Mouse (Mus musculus): ENCODE data around the gene Scn11a. TPM values are rescaled to one million over a fixed set of nuclear protein-coding genes. Genes with fewer than 3 reads are reported as not detected.

Scn11a gene
- 0.87 and 1.0 TPM in 2 replicates for polyA plus RNA-seq (2014; fragmentation: Nextera tagmentation; extraction: Ambion mirVana)

DNA sequence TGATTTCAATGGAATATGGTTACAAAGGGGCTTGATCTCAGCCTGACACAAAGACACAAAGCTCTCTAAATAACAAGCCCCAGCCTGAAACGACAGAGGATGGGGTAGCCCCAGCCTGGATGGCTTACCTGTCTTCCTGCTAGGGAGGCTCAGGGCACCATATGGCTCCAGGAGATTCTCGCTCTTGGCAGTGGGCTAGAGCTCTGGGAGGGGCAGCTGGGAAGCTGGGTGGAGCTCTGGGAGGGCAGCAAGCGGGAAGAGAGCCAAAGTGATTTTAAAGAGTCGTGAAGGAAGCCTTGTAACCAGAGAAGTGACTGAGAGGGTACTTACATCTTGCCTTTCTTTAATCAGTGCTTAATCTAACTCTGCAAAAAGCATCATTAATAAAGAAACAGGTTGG lies at the start of gene Scn11a:
Scn11a (minus strand) TSS at position 160 of the 400 bp plus-strand sequence.
- H3K4me2 ChIP-seq (ENCODE audit: low read depth, severe bottlenecking), result no peak within 1 kb of the TSS
- H3K27me3 ChIP-seq (ENCODE audit: control insufficient read depth, insufficient read depth, low read length), result no peaks in the 10 kb centered on the region
- no peak within 1 kb of the TSS for H3K4me3 ChIP-seq (ENCODE audit: low read depth, low read length)
- ATAC-seq (ENCODE audit: insufficient number of reproducible peaks, low FRiP score, low TSS enrichment, low read depth) (no peak), DNase-seq (ENCODE audit: low spot score) (no peak)
- H3K27ac ChIP-seq (replicated peaks; ENCODE audit: low read depth, low read length), result no peak within 1 kb of the TSS
- H3K9me3 ChIP-seq (ENCODE audit: control insufficient read depth, low read length), result no peaks in the 10 kb centered on the region
- 0 out of 2 replicates have a peak, but pooled peaks cover 2% of the 10 kb centered on the region for H3K4me1 ChIP-seq (ENCODE audit: control insufficient read depth, insufficient read depth, low read length)
- H3K36me3 ChIP-seq (ENCODE audit: control insufficient read depth, insufficient read depth, low read length), result no peaks in the 10 kb centered on the region
- WGBS, result 31% methylated on average over 4 of the region's 4 CpGs
- H3K9ac ChIP-seq (ENCODE audit: low read length), result no peak within 1 kb of the TSS

DNA sequence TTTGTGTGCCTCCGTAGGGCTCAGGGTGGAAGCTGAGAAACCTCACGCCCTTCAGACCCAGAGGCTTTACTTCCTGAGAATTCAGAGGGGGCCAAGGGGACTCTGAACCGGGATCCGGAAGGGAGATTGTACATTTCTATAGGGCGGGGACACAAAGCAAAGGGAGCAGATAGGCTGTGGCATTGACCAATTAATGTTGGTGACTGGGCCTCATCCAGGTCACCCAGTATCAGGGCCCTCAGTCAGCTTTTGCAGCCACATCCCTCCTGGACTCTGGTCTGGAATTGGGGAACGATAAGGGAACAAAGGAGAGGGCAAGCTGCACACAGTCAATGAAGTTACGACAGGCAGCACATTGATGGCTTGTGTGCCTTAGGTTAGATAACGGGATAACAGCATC lies 28.9 kb upstream of the Scn11a start:
- H3K36me3 ChIP-seq (ENCODE audit: control insufficient read depth, insufficient read depth, low read length), result no peaks in the 10 kb centered on the region
- no peak overlapping the region for H3K4me2 ChIP-seq (ENCODE audit: low read depth, severe bottlenecking)
- no peaks in the 10 kb centered on the region for H3K4me1 ChIP-seq (ENCODE audit: control insufficient read depth, insufficient read depth, low read length)
- no peaks in the 10 kb centered on the region for H3K27me3 ChIP-seq (ENCODE audit: control insufficient read depth, insufficient read depth, low read length)
- no peak overlapping the region for H3K27ac ChIP-seq (replicated peaks; ENCODE audit: low read depth, low read length)
- H3K9me3 ChIP-seq (ENCODE audit: control insufficient read depth, low read length), result no peaks in the 10 kb centered on the region
- DNase-seq (ENCODE audit: low spot score), result no peak
- ATAC-seq (ENCODE audit: insufficient number of reproducible peaks, low FRiP score, low TSS enrichment, low read depth), result no peak
- no peak overlapping the region for H3K4me3 ChIP-seq (ENCODE audit: low read depth, low read length)
- WGBS, result 67% methylated on average over 8 of the region's 8 CpGs
- H3K9ac ChIP-seq (ENCODE audit: low read length), result no peak overlapping the region

DNA sequence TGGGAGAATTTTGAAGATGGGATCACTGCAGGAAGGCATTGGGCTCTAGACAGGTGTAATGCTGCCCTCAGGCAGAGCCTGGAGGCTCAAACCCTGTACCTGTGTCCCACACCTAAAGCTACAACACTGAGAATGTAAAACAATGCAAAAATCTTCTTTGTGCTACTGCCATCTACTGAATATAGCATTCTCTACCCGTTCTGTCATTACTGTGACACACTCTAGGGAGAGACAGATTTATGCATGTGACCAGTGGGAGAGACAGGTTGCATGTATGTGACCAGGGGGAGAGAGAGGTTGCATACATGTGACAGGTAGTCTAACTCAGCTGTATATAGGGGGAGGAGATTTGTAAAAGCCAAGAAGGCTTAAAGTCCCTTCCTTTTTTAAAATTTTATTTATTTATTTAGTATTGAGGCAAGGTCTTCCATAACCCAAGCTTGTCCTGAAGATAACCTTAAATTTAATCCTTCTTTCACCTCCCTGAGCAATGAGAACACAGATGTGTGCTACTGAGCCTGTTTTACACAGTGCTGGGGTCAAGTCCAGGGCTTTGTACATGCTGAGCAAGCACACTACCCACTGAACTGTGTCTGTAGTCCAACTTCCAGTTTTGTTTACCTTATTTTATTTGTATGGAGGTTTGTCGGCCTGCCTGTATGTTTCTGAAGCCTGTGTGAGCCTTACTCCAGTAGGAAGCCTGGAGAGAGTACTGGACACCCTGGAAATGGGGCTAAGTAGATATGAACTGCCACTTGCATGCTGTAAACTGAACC lies 28.0 kb upstream of the Scn11a start:
- ATAC-seq (ENCODE audit: insufficient number of reproducible peaks, low FRiP score, low TSS enrichment, low read depth) (no peak), DNase-seq (ENCODE audit: low spot score) (no peak)
- Histone ChIP-seq H3K27ac (replicated peaks; ENCODE audit: low read depth, low read length) (no peak overlapping the region), H3K36me3 (ENCODE audit: control insufficient read depth, insufficient read depth, low read length) (no peaks in the 10 kb centered on the region), H3K4me1 (ENCODE audit: control insufficient read depth, insufficient read depth, low read length) (no peaks in the 10 kb centered on the region), H3K27me3 (ENCODE audit: control insufficient read depth, insufficient read depth, low read length) (no peaks in the 10 kb centered on the region), H3K9me3 (ENCODE audit: control insufficient read depth, low read length) (no peaks in the 10 kb centered on the region), H3K4me3 (ENCODE audit: low read depth, low read length) (no peak overlapping the region), H3K9ac (ENCODE audit: low read length) (no peak overlapping the region), H3K4me2 (ENCODE audit: low read depth, severe bottlenecking) (no peak overlapping the region)
- WGBS, result 84% methylated on average over 2 of the region's 2 CpGs

DNA sequence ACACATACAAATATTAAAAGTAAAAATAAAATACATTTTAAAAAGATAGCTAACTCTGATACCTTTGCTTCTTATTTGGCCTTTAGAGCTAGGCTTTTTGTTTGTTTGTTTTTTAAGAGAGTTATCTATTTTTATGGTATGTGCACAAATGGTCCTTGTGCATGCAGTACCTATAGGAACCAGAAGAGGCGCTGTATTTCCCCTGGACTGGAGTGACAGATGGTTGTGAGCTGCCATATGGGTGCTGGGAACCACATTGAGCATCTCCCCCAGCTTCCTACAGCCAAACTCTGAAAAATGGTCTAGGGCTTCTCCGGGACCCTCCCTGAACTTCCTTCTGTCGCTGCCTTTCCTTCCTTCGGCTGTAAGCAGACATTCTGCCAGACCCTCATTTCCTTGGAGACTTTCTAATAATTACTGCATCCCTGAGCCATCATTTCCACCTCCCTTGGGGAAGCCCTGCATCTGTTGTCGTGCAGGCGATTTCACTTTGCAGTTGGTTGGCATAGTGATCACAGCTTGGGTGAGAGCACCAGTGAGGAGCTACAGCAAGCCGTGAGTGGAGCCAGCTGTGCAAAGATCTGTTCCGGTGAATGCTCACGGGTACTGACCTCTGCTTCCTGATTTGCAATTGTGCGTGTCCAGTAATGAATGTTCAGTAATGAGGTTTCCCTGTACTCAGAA lies 27.2 kb upstream of the Scn11a start:
- DNase-seq (ENCODE audit: low spot score), result no peak
- Histone ChIP-seq H3K36me3 (ENCODE audit: control insufficient read depth, insufficient read depth, low read length) (no peaks in the 10 kb centered on the region), H3K27ac (replicated peaks; ENCODE audit: low read depth, low read length) (no peak overlapping the region), H3K4me2 (ENCODE audit: low read depth, severe bottlenecking) (no peak overlapping the region), H3K27me3 (ENCODE audit: control insufficient read depth, insufficient read depth, low read length) (no peaks in the 10 kb centered on the region), H3K4me1 (ENCODE audit: control insufficient read depth, insufficient read depth, low read length) (no peaks in the 10 kb centered on the region), H3K4me3 (ENCODE audit: low read depth, low read length) (no peak overlapping the region), H3K9me3 (ENCODE audit: control insufficient read depth, low read length) (no peaks in the 10 kb centered on the region), H3K9ac (ENCODE audit: low read length) (no peak overlapping the region)
- WGBS, result 75% methylated on average over 10 of the region's 10 CpGs
- ATAC-seq (ENCODE audit: insufficient number of reproducible peaks, low FRiP score, low TSS enrichment, low read depth), result no peak

DNA sequence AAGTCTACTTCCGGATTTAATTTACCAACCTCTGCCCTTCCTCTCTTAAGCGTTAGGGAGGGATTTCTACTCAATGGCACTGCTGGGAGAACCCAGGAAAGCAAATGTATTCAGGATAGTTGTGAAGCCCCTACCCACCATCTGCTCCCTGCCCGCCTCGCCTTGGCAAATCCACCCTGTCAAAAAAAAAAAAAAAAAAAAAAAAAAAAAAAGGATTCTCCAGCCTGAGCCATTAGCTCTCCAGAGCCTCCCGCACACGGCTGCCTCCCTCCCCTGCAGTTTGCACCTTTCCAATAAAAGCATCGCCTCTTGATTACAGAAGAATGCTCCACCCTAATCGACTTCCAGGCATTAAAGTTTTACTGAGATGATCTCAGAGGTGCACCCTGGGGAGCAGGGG lies 24.0 kb upstream of the Scn11a start:
- DNase-seq (ENCODE audit: low spot score) (no peak), ATAC-seq (ENCODE audit: insufficient number of reproducible peaks, low FRiP score, low TSS enrichment, low read depth) (no peak)
- Histone ChIP-seq H3K4me2 (ENCODE audit: low read depth, severe bottlenecking) (no peak overlapping the region), H3K9me3 (ENCODE audit: control insufficient read depth, low read length) (no peaks in the 10 kb centered on the region), H3K4me3 (ENCODE audit: low read depth, low read length) (no peak overlapping the region), H3K27ac (replicated peaks; ENCODE audit: low read depth, low read length) (no peak overlapping the region), H3K27me3 (ENCODE audit: control insufficient read depth, insufficient read depth, low read length) (no peaks in the 10 kb centered on the region), H3K36me3 (ENCODE audit: control insufficient read depth, insufficient read depth, low read length) (no peaks in the 10 kb centered on the region), H3K9ac (ENCODE audit: low read length) (no peak overlapping the region), H3K4me1 (ENCODE audit: control insufficient read depth, insufficient read depth, low read length) (peaks cover 4% of the 10 kb centered on the region; the same call in 1 of the 2 replicates)
- WGBS, result 14% methylated on average over 8 of the region's 8 CpGs

DNA sequence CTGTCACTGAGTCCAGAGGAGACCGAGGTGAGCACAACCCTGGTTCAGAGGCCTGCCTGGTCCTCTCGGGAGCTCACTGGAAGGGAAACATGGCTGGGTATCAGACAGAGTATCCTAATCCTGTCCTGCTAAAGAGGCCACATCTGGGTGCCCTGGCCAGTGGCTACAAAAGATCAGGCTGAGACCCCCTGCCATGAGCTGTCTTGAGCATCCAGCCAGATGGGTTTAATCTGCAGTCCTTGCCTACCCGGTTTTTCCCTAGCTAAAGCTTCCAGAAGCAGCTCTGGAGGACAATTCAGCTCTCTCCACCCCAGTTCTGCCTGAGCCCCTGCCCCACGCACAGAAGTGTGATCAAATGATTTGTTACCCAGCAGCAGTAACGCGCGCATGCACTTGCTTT lies 23.4 kb upstream of the Scn11a start:
- ATAC-seq (ENCODE audit: insufficient number of reproducible peaks, low FRiP score, low TSS enrichment, low read depth), result no peak

DNA sequence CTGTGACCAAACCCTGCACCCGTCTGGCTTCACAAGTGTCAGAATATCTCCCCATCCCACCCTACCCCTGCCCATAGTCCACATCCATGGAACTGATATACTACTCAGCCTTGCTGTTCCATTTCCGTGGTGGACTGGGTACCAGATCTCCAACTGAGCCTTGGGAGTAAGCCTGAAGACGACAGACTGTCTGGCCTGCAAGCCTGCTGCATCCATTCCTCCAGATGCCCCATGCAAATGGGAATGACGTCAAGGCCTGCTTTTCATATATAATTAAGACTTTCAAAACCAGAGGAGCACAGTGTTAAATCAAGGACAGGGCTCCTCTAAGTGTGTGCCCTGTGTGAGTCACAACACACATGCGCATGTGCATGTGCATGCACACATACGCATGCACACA lies 21.9 kb upstream of the Scn11a start:
- Histone ChIP-seq H3K4me1 (ENCODE audit: control insufficient read depth, insufficient read depth, low read length) (peaks cover 14% of the 10 kb centered on the region), H3K27me3 (ENCODE audit: control insufficient read depth, insufficient read depth, low read length) (no peaks in the 10 kb centered on the region), H3K4me2 (ENCODE audit: low read depth, severe bottlenecking) (no peak overlapping the region), H3K27ac (replicated peaks; ENCODE audit: low read depth, low read length) (no peak overlapping the region), H3K36me3 (ENCODE audit: control insufficient read depth, insufficient read depth, low read length) (no peaks in the 10 kb centered on the region), H3K9ac (ENCODE audit: low read length) (no peak overlapping the region), H3K9me3 (ENCODE audit: control insufficient read depth, low read length) (no peaks in the 10 kb centered on the region), H3K4me3 (ENCODE audit: low read depth, low read length) (no peak overlapping the region)
- DNase-seq (ENCODE audit: low spot score), result no peak
- ATAC-seq (ENCODE audit: insufficient number of reproducible peaks, low FRiP score, low TSS enrichment, low read depth), result no peak
- 78% methylated on average over 6 of the region's 6 CpGs for WGBS

More for the DNA sequence above, 23.4 kb upstream of the Scn11a start:
- Histone ChIP-seq H3K27me3 (ENCODE audit: control insufficient read depth, insufficient read depth, low read length) (no peaks in the 10 kb centered on the region), H3K27ac (replicated peaks; ENCODE audit: low read depth, low read length) (no peak overlapping the region), H3K9me3 (ENCODE audit: control insufficient read depth, low read length) (no peaks in the 10 kb centered on the region), H3K9ac (ENCODE audit: low read length) (no peak overlapping the region), H3K4me2 (ENCODE audit: low read depth, severe bottlenecking) (no peak overlapping the region), H3K4me1 (ENCODE audit: control insufficient read depth, insufficient read depth, low read length) (peaks cover 9% of the 10 kb centered on the region; the same call in 1 of the 2 replicates), H3K36me3 (ENCODE audit: control insufficient read depth, insufficient read depth, low read length) (no peaks in the 10 kb centered on the region), H3K4me3 (ENCODE audit: low read depth, low read length) (no peak overlapping the region)
- 29% methylated on average over 7 of the region's 7 CpGs for WGBS
- no peak for DNase-seq (ENCODE audit: low spot score)

DNA sequence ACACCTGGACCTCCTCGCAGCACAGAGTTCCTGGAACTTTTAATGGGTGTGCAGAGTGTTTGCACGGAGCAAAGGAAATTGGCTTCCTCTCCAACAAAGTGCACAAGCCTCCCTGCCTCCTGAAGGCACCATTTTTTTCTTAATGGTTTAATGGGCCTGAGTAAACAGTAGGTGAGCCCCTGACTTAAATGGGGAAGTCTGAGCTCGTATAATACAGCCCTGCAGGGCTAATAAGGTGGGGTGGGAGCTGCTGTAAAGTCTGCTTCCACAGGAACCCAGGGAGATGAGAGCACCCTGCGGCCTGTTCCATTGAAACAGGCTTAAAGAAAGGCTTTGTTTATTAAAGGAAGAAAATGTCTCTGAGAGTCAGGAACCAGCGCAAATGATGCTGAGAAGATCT lies 19.5 kb upstream of the Scn11a start:
- H3K27ac ChIP-seq (replicated peaks; ENCODE audit: low read depth, low read length), result peak overlapping the region; percentile 67
- H3K27me3 ChIP-seq (ENCODE audit: control insufficient read depth, insufficient read depth, low read length), result no peaks in the 10 kb centered on the region
- peaks cover 14% of the 10 kb centered on the region for H3K4me1 ChIP-seq (ENCODE audit: control insufficient read depth, insufficient read depth, low read length)
- DNase-seq (ENCODE audit: low spot score) (peak; percentile 48), ATAC-seq (ENCODE audit: insufficient number of reproducible peaks, low FRiP score, low TSS enrichment, low read depth) (peak; percentile 64; the same call in 1 of the 2 replicates)
- H3K4me2 ChIP-seq (ENCODE audit: low read depth, severe bottlenecking), result no peak overlapping the region
- WGBS, result 15% methylated on average over 5 of the region's 5 CpGs
- H3K9me3 ChIP-seq (ENCODE audit: control insufficient read depth, low read length), result no peaks in the 10 kb centered on the region
- H3K9ac ChIP-seq (ENCODE audit: low read length), result 0 out of 2 replicates have a peak overlapping the region, but pooled peaks have one; percentile 8
- no peak overlapping the region for H3K4me3 ChIP-seq (ENCODE audit: low read depth, low read length)
- no peaks in the 10 kb centered on the region for H3K36me3 ChIP-seq (ENCODE audit: control insufficient read depth, insufficient read depth, low read length)

Measured in limb, embryonic 11.5 days (tissue).